In the genomic region with DNA sequence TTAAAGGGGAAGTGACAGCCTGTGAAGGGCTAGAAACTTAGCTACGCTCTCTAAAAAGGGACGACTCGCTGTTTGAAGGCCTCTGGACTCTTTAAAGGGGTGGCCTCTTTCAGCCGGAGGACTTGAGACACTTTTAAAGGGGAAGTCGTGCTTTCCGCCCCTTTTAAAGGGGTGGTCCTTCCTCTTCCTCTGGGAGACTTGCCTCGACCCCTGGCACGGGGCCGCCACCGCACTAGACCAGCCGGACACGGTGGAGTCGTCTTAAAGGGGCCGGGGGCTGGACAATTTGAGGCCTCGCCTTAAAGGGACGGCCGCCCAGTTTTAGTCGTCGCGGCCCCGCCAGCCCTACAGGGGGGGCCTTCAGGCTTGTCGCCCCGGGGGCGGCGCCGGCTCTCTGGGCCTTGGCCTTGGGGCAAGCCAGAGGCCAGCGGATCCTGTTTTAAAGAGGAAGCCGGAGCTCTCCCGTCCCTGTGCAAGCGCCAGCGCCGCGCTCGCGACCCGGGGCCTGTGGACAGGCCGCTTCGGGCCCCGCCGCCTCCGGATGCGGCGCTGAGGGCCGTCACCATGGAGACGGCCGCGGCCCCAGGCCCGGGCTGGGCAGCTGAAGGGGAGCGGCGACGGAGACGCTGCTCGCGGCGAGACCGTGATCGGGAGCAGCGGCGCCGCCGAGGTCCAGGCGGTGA, we compare ENCODE assay signal across 8 mouse cellular contexts. TPM values are rescaled to one million over a fixed set of nuclear protein-coding genes. Genes with fewer than 3 reads are reported as not detected.
DNase-seq lines count a peak whose midpoint lies in the region; ATAC-seq and TF ChIP-seq lines count a peak whose summit lies in the region.

Fbrs (plus strand) TSS at position 565 of the 683 bp plus-strand sequence.

- H3K36me3 ChIP-seq in ES-E14 (ENCODE audit: control insufficient read depth, insufficient read depth, low read length, poor library complexity, severe bottlenecking), result peaks cover 30% of the 10 kb centered on the region
- H3K36me3 ChIP-seq in forebrain, embryonic 14.5 days (ENCODE audit: control insufficient read depth, insufficient read depth, low read length), result peaks cover 69% of the 10 kb centered on the region
- H3K36me3 ChIP-seq in liver, embryonic 15.5 days (replicated peaks), result peaks cover 65% of the 10 kb centered on the region
- H3K36me3 ChIP-seq in neural tube, embryonic 13.5 days, result peaks cover 59% of the 10 kb centered on the region
- peaks cover 45% of the 10 kb centered on the region for H3K36me3 ChIP-seq in thymus, adult 2 months (ENCODE audit: control insufficient read depth, insufficient read depth, low read length)

- H3K9ac ChIP-seq in ES-E14 (ENCODE audit: insufficient read depth, low read depth, low read length, poor library complexity, severe bottlenecking), result peak within 1 kb of the TSS; percentile 86
- H3K9ac ChIP-seq in forebrain, embryonic 14.5 days (ENCODE audit: low read length), result peak within 1 kb of the TSS; percentile 96
- H3K9ac ChIP-seq in liver, embryonic 15.5 days, result peak within 1 kb of the TSS; percentile 99
- H3K9ac ChIP-seq in neural tube, embryonic 13.5 days, result peak within 1 kb of the TSS; percentile 99

- H3K4me3 ChIP-seq in ES-E14 (ENCODE audit: insufficient read depth in 1 of 2, low read depth in 1 of 2, low read length in 2 of 2, poor library complexity in 1 of 2, severe bottlenecking in 1 of 2), result peak within 1 kb of the TSS; percentile 87 to 98
- H3K4me3 ChIP-seq in forebrain, embryonic 14.5 days (ENCODE audit: low read depth, low read length), result peak within 1 kb of the TSS; percentile 98
- H3K4me3 ChIP-seq in liver, embryonic 15.5 days (replicated peaks), result peak within 1 kb of the TSS; percentile 99
- peak within 1 kb of the TSS; percentile 98 for H3K4me3 ChIP-seq in neural tube, embryonic 13.5 days
- H3K4me3 ChIP-seq in thymus, adult 2 months (ENCODE audit: control insufficient read depth, insufficient read depth, low read length), result peak within 1 kb of the TSS; percentile 57

- peak within 1 kb of the TSS; percentile 99 for H3K4me2 ChIP-seq in forebrain, embryonic 14.5 days (ENCODE audit: low read length)
- peak within 1 kb of the TSS; percentile 93 for H3K4me2 ChIP-seq in liver, embryonic 15.5 days
- H3K4me2 ChIP-seq in neural tube, embryonic 13.5 days, result peak within 1 kb of the TSS; percentile 100

- H3K27me3 ChIP-seq in forebrain, embryonic 14.5 days (replicated peaks; ENCODE audit: control insufficient read depth, insufficient read depth, low read length), result no peaks in the 10 kb centered on the region
- no peaks in the 10 kb centered on the region for H3K27me3 ChIP-seq in liver, embryonic 15.5 days
- H3K27me3 ChIP-seq in neural tube, embryonic 13.5 days, result no peaks in the 10 kb centered on the region
- H3K27me3 ChIP-seq in thymus, adult 2 months (ENCODE audit: control insufficient read depth, insufficient read depth, low read length), result no peaks in the 10 kb centered on the region

- under 1% methylated on average over 48 of the region's 62 CpGs for WGBS in forebrain, embryonic 14.5 days
- 0% methylated on average over 62 of the region's 62 CpGs for WGBS in liver, embryonic 15.5 days (ENCODE audit: insufficient replicate concordance)
- WGBS in neural tube, embryonic 13.5 days, result under 1% methylated on average over 61 of the region's 62 CpGs
- WGBS in thymus, adult 2 months, result under 1% methylated on average over 61 of the region's 62 CpGs

- intact Hi-C loops in heart, postnatal 10 days (cut with DNase I), result no loop called here

- TF ChIP-seq CTCF in thymus, adult 2 months (IDR thresholded peaks at IDR 0.05; ENCODE audit: borderline replicate concordance, control insufficient read depth, extremely low read depth, insufficient read depth, low read length, poor library complexity), result no peak

- no peaks in the 10 kb centered on the region for H3K9me3 ChIP-seq in ES-E14 (ENCODE audit: control insufficient read depth, insufficient read depth, low read depth, low read length)
- no peaks in the 10 kb centered on the region for H3K9me3 ChIP-seq in forebrain, embryonic 14.5 days (replicated peaks; ENCODE audit: control insufficient read depth, low read length)
- H3K9me3 ChIP-seq in liver, embryonic 15.5 days (replicated peaks), result no peaks in the 10 kb centered on the region
- H3K9me3 ChIP-seq in neural tube, embryonic 13.5 days, result no peaks in the 10 kb centered on the region

- in situ Hi-C loops in ES-E14 (cut with MboI; ENCODE audit: low sequenced_read_pairs in 2 of 2, unreplicated experiment in 2 of 2), result no loop called here

- TF ChIP-seq POLR2A in thymus, adult 2 months (IDR thresholded peaks at IDR 0.05; ENCODE audit: control insufficient read depth, extremely low read depth, insufficient read depth, low read length, poor library complexity), result peak; percentile 40; the same call in 1 of the 2 replicates

- H3K4me1 ChIP-seq in ES-E14 (ENCODE audit: control insufficient read depth in 2 of 2, insufficient read depth in 2 of 2, low read length in 2 of 2, poor library complexity in 1 of 2), result peaks cover 3 to 6% of the 10 kb centered on the region in 2 experiments; a peak in 1 of 4 replicates
- H3K4me1 ChIP-seq in forebrain, embryonic 14.5 days (ENCODE audit: control insufficient read depth, insufficient read depth, low read length), result peaks cover 22% of the 10 kb centered on the region
- H3K4me1 ChIP-seq in liver, embryonic 15.5 days (replicated peaks), result peaks cover 58% of the 10 kb centered on the region
- H3K4me1 ChIP-seq in neural tube, embryonic 13.5 days (replicated peaks), result peaks cover 45% of the 10 kb centered on the region
- H3K4me1 ChIP-seq in thymus, adult 2 months (replicated peaks; ENCODE audit: control insufficient read depth, insufficient read depth, low read length), result peaks cover 6% of the 10 kb centered on the region

- peak; percentile 85 for DNase-seq in ES-E14 (ENCODE audit: low read depth, low spot score)
- DNase-seq in cerebellum, adult 11-12 months, result peak; percentile 97
- peak; percentile 98 for DNase-seq in forebrain, embryonic 14.5 days (ENCODE audit: low spot score)
- peak; percentile 99 for DNase-seq in heart, postnatal 10 days
- peak; percentile 96 to 98 for DNase-seq in kidney, postnatal 4 days
- peak; percentile 88 for DNase-seq in thymus, adult 2 months

- peak; percentile 77 for ATAC-seq in forebrain, embryonic 14.5 days
- peak; percentile 41 for ATAC-seq in liver, embryonic 15.5 days (ENCODE audit: insufficient read depth)
- peak; percentile 84 for ATAC-seq in neural tube, embryonic 13.5 days (ENCODE audit: low read depth)

- H3K27ac ChIP-seq in ES-E14 (ENCODE audit: insufficient read depth, low read depth, low read length, poor library complexity, severe bottlenecking), result peak within 1 kb of the TSS; percentile 89
- H3K27ac ChIP-seq in forebrain, embryonic 14.5 days (ENCODE audit: low read depth, low read length), result peak within 1 kb of the TSS; percentile 96
- H3K27ac ChIP-seq in liver, embryonic 15.5 days (replicated peaks), result peak within 1 kb of the TSS; percentile 99
- peak within 1 kb of the TSS; percentile 96 for H3K27ac ChIP-seq in neural tube, embryonic 13.5 days (replicated peaks)
- peak within 1 kb of the TSS; percentile 85 for H3K27ac ChIP-seq in thymus, adult 2 months (ENCODE audit: control insufficient read depth, insufficient read depth, low read length)

TF ChIP-seq in ES-E14, 5 proteins besides CTCF, POLR2A, EP300 and RAD21:
- TF ChIP-seq CHD2 (IDR thresholded peaks at IDR 0.05; ENCODE audit: low read depth, low read length), result no peak
- TF ChIP-seq HCFC1 (IDR thresholded peaks at IDR 0.05; ENCODE audit: borderline replicate concordance, insufficient read depth, low read length), result no peak; the same call in 1 of the 2 replicates
- TF ChIP-seq MAFK (IDR thresholded peaks at IDR 0.05; ENCODE audit: insufficient read depth, low read depth, low read length), result no peak
- TF ChIP-seq ZNF384 (IDR thresholded peaks at IDR 0.05; ENCODE audit: low read depth, low read length), result no peak
- no peak for TF ChIP-seq ZC3H11A (IDR thresholded peaks at IDR 0.05; ENCODE audit: borderline replicate concordance, low read depth, low read length)

RNA-seq across cellular contexts. Expression of gene Fbrs, which starts in this region (rescaled TPM):
- 11.1 and 13.4 TPM in 2 replicates for total RNA-seq in ES-E14 (2012; rRNA removed)
- polyA plus RNA-seq in forebrain, embryonic 14.5 days (2014; fragmentation: Nextera tagmentation; extraction: Ambion mirVana), result 8.9 and 10.2 TPM in 2 replicates
- total RNA-seq in heart, postnatal 10 days (2021), result 10 to 100 TPM; 41.6 to 42.1 TPM
- 5.5 and 5.6 TPM in 2 replicates for polyA plus RNA-seq in liver, embryonic 15.5 days (2015; fragmentation: Nextera tagmentation; extraction: Ambion mirVana)
- 12.1 and 12.6 TPM in 2 replicates for polyA plus RNA-seq in neural tube, embryonic 13.5 days (2015; fragmentation: Nextera tagmentation; extraction: Ambion mirVana)
- polyA plus RNA-seq in thymus, adult 2 months (2012; rRNA removed), result 122 and 128 TPM in 2 replicates

Comparison
In these comparisons a context has a peak if more than half of its experiments do, and no peak if none do; other contexts are left out.
1. Peak in every context shown above with its lines: DNase-seq, ATAC-seq, H3K4me3 ChIP-seq and H3K27ac ChIP-seq.